Mouse (Mus musculus) urinary bladder, postnatal 4 days (tissue): ENCODE measurements around the gene Gm11733.

Source experiments
- DNase-seq, 2 experiments: peaks; one replicate each; pipeline ENCODE4 v3.0.0; 2021 to 2022; ENCODE audit warnings: low spot score in 2 of 2

The Gm11733 gene

GRCm38 (mm10) chr11:117478271-117479006 is 5.7 kb upstream of the Gm11733 start:
- DNase-seq: no peak

DNA sequence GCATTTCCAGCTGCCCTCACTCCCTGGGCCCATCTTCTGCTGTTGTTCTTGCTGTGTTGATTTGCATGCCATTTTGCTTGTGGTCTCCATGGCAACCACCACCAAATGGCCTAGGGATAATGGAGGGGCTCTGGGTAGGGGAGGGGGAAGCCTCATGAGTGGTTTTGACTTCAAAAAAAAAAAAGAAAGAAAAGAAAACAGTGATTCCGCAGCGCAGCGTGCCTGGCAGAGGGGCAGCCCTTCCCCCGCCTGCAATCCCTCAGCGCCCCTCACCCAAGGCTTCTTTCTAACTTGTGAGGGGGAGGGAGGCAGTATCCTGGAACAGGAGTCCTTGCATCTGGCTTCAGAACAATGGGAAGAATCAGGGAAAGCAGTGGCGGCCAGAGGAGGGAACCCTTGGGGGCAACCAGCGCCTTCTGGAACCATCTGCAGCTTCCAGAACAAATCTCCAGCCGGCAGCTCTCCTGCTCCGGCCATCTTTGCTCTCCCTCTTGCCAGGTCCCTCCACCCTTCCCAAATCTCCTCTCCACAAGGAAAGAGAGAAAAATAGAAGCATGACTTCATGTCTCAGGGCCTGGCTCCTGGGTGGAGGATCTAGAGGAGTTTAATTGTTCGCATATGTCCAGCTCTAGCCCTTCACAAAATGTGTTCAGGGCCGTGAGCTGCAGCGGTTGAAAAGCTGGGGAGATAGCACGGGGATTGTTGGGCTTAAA is 5.0 kb upstream of the Gm11733 start:
- DNase-seq: peak in 1 of 2 experiments; percentile 22

- DNase-seq: no peak
These were observed 4.4 kb upstream of the Gm11733 start for GRCm38 (mm10) chr11:117479746-117480145.

DNA sequence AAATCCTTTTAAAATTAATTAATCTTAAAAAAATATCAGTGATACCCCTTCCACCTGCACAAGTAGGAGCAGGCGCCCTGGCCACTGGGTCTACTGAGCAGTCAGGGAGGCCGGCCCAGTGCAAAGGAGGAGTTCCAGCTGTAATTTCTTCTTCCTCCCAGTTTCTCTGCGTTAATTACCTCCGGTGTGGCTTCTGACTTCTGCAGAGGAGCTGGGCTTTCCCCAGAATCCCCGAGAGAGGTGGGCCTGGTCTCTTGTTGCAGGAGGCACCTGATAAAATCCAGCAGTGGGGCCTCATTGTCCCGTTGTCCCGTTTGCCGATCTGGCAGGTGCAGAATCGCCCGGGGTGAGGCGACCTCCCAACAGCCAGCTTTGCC is 1.9 kb upstream of the Gm11733 start:
- no peak for DNase-seq

GRCm38 (mm10) chr11:117482677-117483511 is 1.3 kb upstream of the Gm11733 start:
- DNase-seq: peak; percentile 70 to 81

GRCm38 (mm10) chr11:117491408-117492208 is 7.4 kb downstream of the Gm11733 start:
- no peak for DNase-seq

DNA sequence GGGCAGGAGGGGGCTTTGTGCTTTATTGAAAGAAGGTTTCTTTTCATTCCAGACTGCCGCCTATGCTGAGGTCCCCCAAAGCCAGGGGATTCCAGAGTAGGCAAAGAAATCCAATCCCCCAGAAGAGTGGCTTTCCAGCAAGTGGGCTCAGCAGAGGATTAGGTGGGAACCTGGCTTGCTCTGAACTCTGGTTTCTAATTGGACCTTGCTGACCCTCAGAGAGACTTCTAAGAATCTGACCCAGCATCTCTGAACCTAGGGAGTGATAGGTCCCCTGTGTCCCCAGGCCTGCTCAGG is 8.0 kb downstream of the Gm11733 start:
- no peak for DNase-seq

GRCm38 (mm10) chr11:117496812-117497211 is 12.6 kb downstream of the Gm11733 start:
- DNase-seq: no peak

DNA sequence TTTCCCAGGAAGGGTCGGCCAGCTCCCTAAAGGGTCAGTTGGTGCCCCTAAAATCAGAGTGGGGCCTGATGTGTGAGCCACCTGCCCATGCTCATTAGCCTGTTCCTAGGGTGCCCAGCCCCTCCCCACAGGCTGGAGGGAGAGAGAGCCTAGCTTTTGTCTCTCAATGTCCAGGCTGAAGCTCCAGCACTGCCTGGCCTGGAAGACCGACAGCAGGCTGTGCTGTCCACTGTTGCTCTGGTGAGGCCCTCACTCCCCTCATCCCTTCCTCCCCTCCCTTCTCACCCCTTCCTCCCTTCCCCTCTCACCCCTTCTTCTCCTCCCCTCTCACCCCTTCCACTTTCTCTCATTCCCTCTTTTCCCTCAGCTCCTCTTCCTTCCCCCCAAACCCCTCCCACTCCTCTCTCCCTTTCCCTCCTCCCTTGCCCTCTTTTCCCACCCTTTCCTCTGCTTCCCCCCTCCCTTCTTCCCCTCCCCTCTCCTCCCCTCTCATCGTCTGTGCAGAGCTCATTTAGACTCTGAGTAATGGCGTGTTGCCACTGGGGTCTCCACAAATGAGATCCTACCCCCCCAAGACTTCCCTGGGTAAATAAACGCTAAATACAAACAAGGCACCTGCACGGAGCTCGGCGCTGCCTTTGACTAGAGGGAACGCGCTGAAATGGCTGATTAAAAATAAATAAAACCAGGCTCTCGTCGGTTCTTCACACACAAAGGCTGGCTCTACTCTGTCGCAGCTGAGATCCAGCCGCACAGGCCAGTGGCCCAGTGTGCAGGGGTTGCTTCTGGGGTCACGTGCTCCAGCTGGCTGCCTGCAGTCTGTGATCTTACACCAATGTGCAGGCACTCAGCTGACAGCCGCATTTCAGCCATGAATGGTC is 13.3 kb downstream of the Gm11733 start:
- DNase-seq: no peak

DNA sequence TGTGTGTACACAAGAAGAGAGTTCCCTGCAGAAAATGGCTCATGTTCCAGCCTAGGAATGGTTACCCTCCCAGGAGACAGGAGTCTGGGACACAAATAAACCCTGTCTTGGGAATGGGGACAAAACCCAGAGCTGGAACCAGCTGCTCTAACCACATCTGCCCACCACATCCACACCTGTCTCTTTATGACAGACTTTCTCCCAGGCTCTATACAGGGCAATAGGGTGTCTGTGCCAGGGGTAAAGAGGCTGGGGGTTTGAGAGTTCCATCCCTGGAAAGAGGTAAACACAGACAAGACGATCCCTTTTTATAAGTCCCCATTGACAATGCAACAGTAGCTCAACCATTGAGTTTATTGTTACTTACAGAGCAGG is 14.0 kb downstream of the Gm11733 start:
- DNase-seq: no peak

GRCm38 (mm10) chr11:117508972-117509371 is 24.8 kb downstream of the Gm11733 start:
- no peak for DNase-seq

GRCm38 (mm10) chr11:117515718-117516421 is 31.7 kb downstream of the Gm11733 start:
- no peak for DNase-seq

GRCm38 (mm10) chr11:117516422-117516796 is 32.2 kb downstream of the Gm11733 start:
- no peak for DNase-seq

- DNase-seq: no peak
These were observed 38.0 kb downstream of the Gm11733 start for GRCm38 (mm10) chr11:117521906-117522780.

- DNase-seq: peak; percentile 46 to 70
These were observed 38.8 kb downstream of the Gm11733 start for GRCm38 (mm10) chr11:117522879-117523519.

GRCm38 (mm10) chr11:117525606-117526349 is 41.6 kb downstream of the Gm11733 start:
- DNase-seq: no peak

- DNase-seq: no peak
These were observed 48.2 kb downstream of the Gm11733 start for GRCm38 (mm10) chr11:117532374-117532773.

- DNase-seq: peak in 1 of 2 experiments; percentile 50
These were observed 50.7 kb downstream of the Gm11733 start for GRCm38 (mm10) chr11:117534912-117535311.
